Mouse (Mus musculus) embryonic fibroblast, embryonic 13.5 days (primary cell): ENCODE data around the gene Nrn1. TPM values are rescaled to one million over a fixed set of nuclear protein-coding genes. Genes with fewer than 3 reads are reported as not detected.

Experiments
- H3K27ac ChIP-seq: 2 replicates; pipeline ENCODE4 v1.5.1; 2012; ENCODE audit warnings: low read length, control low read depth, inconsistent platforms; ENCODE audit not compliant: insufficient read depth
- H3K4me1 ChIP-seq: 2 replicates; pipeline ENCODE4 v1.6.1; 2011; ENCODE audit warnings: low read length; ENCODE audit not compliant: control insufficient read depth, insufficient read depth
- H3K4me3 ChIP-seq: 2 replicates; pipeline ENCODE4 v1.5.1; 2011; ENCODE audit warnings: mild to moderate bottlenecking, control low read depth, low read length; ENCODE audit not compliant: insufficient read depth
- CTCF ChIP-seq: IDR thresholded peaks from 2 replicates; pipeline ENCODE4 v1.5.1; 2011; ENCODE audit warnings: mild to moderate bottlenecking, control low read depth, low read length, moderate library complexity, borderline replicate concordance; ENCODE audit not compliant: insufficient read depth
- POLR2A ChIP-seq: IDR thresholded peaks from 2 replicates; pipeline ENCODE4 v1.6.1; 2011; ENCODE audit warnings: low read depth, mild to moderate bottlenecking, control low read depth, low read length, moderate library complexity
- polyA plus RNA-seq: library from polyadenylated mRNA; stranded (reverse); fragments of >200 nt; gene quantifications from 2 replicates; pipeline ENCODE4 v1.2.4, GENCODE M21; 2011; ENCODE audit warnings: low read depth; ENCODE audit not compliant: missing spikeins, insufficient read length

Gene Nrn1
- polyA plus RNA-seq, 1 experiment, result 8.9 TPM

GRCm38 (mm10) chr13:36732891-36733490 is 1.9 kb downstream of the Nrn1 start:
- H3K27ac ChIP-seq, result no peak overlapping the region
- H3K4me3 ChIP-seq, result no peak overlapping the region
- TF ChIP-seq CTCF, result no peak
- no peak for TF ChIP-seq POLR2A
- H3K4me1 ChIP-seq, result no peaks in the 10 kb centered on the region

DNA sequence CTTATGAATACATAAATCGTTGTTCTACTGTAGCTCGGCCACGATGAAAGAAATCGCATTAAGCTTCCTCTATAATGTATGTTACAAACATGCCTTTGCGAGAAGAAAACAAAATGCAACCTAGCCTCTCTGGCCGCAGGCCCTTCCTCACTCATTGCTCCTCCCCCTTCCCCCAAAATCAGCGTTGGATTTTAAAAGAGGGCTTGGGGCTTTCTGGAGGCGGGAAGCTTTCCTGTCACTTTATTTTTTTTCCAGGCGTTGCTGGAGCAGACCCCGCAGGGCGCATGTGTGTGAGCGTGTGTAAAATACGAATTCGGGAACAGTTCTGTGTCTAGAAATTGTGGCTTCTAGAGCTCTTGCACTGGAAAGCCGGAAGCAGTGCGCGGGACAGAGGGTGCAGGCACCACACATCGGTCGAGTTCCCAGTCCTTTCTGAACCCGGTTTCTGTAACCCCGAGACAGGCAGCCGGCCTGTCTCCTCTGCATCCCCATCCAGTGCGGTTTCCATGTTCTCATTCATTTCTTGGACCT is 2.9 kb downstream of the Nrn1 start:
- H3K4me1 ChIP-seq, result no peaks in the 10 kb centered on the region
- peak overlapping the region; percentile 50 for H3K4me3 ChIP-seq
- H3K27ac ChIP-seq, result no peak overlapping the region
- TF ChIP-seq POLR2A (no peak), CTCF (no peak)

- Histone ChIP-seq H3K4me3 (peak overlapping the region; percentile 50), H3K4me1 (no peaks in the 10 kb centered on the region), H3K27ac (no peak overlapping the region)
- TF ChIP-seq CTCF (no peak), POLR2A (no peak)
Observed at GRCm38 (mm10) chr13:36731016-36731930, 3.7 kb downstream of the Nrn1 start.

DNA sequence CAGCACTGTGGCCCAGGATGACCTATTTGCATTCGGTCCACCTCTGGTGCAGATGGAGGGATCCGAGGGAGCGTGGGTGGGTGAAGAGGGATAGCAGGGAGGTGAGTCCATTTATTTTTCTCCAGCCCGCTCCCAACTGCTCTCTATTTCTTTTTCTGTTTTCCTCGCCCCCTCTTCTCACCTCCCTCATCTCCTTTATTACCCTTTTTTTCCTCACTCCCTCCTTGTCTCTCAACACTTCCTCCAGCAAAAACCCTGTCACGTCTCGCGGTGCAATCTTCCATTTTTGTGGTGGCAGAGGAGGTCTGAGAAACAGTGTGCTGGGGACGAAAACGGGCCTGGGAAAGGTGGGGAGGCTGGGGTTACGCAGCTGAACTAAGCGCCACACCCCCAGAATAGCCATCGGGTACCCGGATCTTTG is 4.6 kb downstream of the Nrn1 start:
- no peak overlapping the region for H3K27ac ChIP-seq
- H3K4me1 ChIP-seq, result no peaks in the 10 kb centered on the region
- H3K4me3 ChIP-seq, result no peak overlapping the region
- no peak for TF ChIP-seq CTCF
- TF ChIP-seq POLR2A, result no peak

- no peak overlapping the region for H3K4me3 ChIP-seq
- no peak for TF ChIP-seq POLR2A
- TF ChIP-seq CTCF, result no peak
- no peaks in the 10 kb centered on the region for H3K4me1 ChIP-seq
- H3K27ac ChIP-seq, result no peak overlapping the region
Observed at GRCm38 (mm10) chr13:36729731-36730340, 5.1 kb downstream of the Nrn1 start.

GRCm38 (mm10) chr13:36728509-36728908 is 6.4 kb downstream of the Nrn1 start:
- Histone ChIP-seq H3K4me1 (no peaks in the 10 kb centered on the region), H3K27ac (no peak overlapping the region), H3K4me3 (no peak overlapping the region)
- TF ChIP-seq POLR2A, result no peak
- no peak for TF ChIP-seq CTCF

DNA sequence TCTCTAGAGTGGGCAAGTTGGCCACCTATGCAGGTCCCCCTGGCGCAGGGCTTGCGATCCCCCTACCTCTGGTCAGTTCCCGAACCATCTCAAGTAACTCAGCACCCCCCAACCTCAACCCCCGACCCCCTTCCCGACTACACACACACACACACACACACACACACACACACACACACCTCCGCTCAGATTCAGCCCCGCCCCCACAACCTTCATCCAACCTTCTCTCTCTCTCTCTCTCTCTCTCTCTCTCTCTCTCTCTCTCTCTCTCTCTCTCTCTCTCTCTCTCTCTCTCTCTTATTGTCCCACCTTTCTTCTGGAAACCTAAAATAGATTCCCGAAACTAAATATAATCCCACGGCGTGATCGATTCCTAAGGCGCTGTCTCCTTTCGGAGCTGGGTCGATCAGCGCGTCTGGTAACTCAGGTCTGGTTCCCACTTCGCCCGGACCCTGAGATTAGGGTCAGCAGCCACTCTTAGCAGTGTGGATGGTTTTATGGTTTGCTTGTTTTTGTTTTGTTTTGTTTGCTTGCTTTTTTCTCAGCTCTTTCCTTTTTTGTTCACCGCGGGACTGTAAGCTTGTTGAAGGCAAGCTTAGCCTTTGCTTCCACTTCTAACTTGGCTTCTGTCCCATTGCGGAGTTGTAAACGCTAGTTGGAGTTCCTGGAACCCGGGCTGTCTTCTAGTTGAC is 7.0 kb downstream of the Nrn1 start:
- H3K4me1 ChIP-seq, result no peaks in the 10 kb centered on the region
- peak overlapping the region; percentile 33; the same call in 1 of the 2 replicates for H3K4me3 ChIP-seq
- TF ChIP-seq CTCF, result no peak
- TF ChIP-seq POLR2A, result no peak
- no peak overlapping the region for H3K27ac ChIP-seq

- TF ChIP-seq CTCF, result no peak
- TF ChIP-seq POLR2A, result peak; percentile 31; the same call in 1 of the 2 replicates
- H3K27ac ChIP-seq, result 0 out of 2 replicates have a peak overlapping the region, but pooled peaks have one; percentile 0
- H3K4me3 ChIP-seq, result peak overlapping the region; percentile 33
- no peaks in the 10 kb centered on the region for H3K4me1 ChIP-seq
Observed at GRCm38 (mm10) chr13:36726951-36727778, 7.8 kb downstream of the Nrn1 start.

- Histone ChIP-seq H3K4me3 (peak overlapping the region; percentile 33), H3K27ac (0 out of 2 replicates have a peak overlapping the region, but pooled peaks have one; percentile 0), H3K4me1 (no peaks in the 10 kb centered on the region)
- TF ChIP-seq POLR2A (no peak), CTCF (no peak)
Observed at GRCm38 (mm10) chr13:36726551-36726950, 8.4 kb downstream of the Nrn1 start.
